Mouse (Mus musculus) limb, embryonic 14.5 days (tissue): ENCODE results near the gene Ptch2. TPM values are rescaled to one million over a fixed set of nuclear protein-coding genes. Genes with fewer than 3 reads are reported as not detected.

Source experiments
- ATAC-seq: fragments of 200-750 bp; cut with Nextera tagmentation; 2 replicates; pipeline ENCODE4 v1.8.0; 2017; ENCODE audit warnings: low read depth, moderate number of reproducible peaks, moderate TSS enrichment; ENCODE audit not compliant: low FRiP score
- DNase-seq: peaks from one replicate; pipeline ENCODE4 v3.0.0-alpha.2; 2015; ENCODE audit warnings: low spot score
- H3K27ac ChIP-seq: fragments of 300-500 bp; sonication (generic); replicated peaks from 2 replicates; pipeline ENCODE4 v1.5.1; 2014; ENCODE audit warnings: low read depth, mild to moderate bottlenecking, low read length, moderate library complexity, mixed read lengths
- H3K27me3 ChIP-seq: fragments of 300-500 bp; sonication (generic); 2 replicates; pipeline ENCODE4 v1.6.1; 2014; ENCODE audit warnings: low read length, mixed read lengths; ENCODE audit not compliant: control insufficient read depth, insufficient read depth
- H3K36me3 ChIP-seq: fragments of 300-500 bp; sonication (generic); 2 replicates; pipeline ENCODE4 v1.6.1; 2014; ENCODE audit warnings: mild to moderate bottlenecking, low read length, moderate library complexity, mixed read lengths; ENCODE audit not compliant: control insufficient read depth, insufficient read depth
- H3K4me1 ChIP-seq: fragments of 300-500 bp; sonication (generic); 2 replicates; pipeline ENCODE4 v1.6.1; 2014; ENCODE audit warnings: antibody characterized with exemption, low read length, mixed read lengths; ENCODE audit not compliant: control insufficient read depth, insufficient read depth
- H3K4me2 ChIP-seq: fragments of 300-500 bp; sonication (generic); replicated peaks from 2 replicates; pipeline ENCODE4 v1.6.1; 2014; ENCODE audit warnings: low read depth, mild to moderate bottlenecking, low read length, moderate library complexity; ENCODE audit not compliant: severe bottlenecking
- H3K4me3 ChIP-seq: fragments of 300-500 bp; sonication (generic); replicated peaks from 2 replicates; pipeline ENCODE4 v1.5.1; 2014; ENCODE audit warnings: low read length
- H3K9ac ChIP-seq: fragments of 300-500 bp; sonication (generic); 2 replicates; pipeline ENCODE4 v1.6.1; 2014; ENCODE audit warnings: mild to moderate bottlenecking, low read depth, low read length, moderate library complexity; ENCODE audit not compliant: severe bottlenecking
- H3K9me3 ChIP-seq: fragments of 300-500 bp; sonication (generic); 2 replicates; pipeline ENCODE4 v1.6.1; 2016; ENCODE audit warnings: low read length; ENCODE audit not compliant: control insufficient read depth
- POLR2A ChIP-seq: fragments of 200-500 bp; IDR thresholded peaks from 2 replicates; pipeline ENCODE4 v1.8.0; 2012; ENCODE audit warnings: inconsistent platforms, mild to moderate bottlenecking, moderate library complexity, borderline replicate concordance; ENCODE audit not compliant: insufficient read depth, insufficient read length; ENCODE audit errors: extremely low read depth
- WGBS: fragments of 180-500 bp; shearing (Covaris S2); extraction: QIAGEN DNeasy Blood & Tissue Kit; methylation state at CpG from one replicate; pipeline ENCODE4 v1.1.7; 2014; 5-methylcytosine and 5-hydroxymethylcytosine counted together
- polyA plus RNA-seq, 2 experiments: library from polyadenylated mRNA; depleted of rRNA in 1 of 2; stranded (reverse) in 1 of 2; unstranded in 1 of 2; fragments of >200 nt; fragmentation: Nextera tagmentation in 1 of 2; extraction: Ambion mirVana in 1 of 2; gene quantifications; 2 replicates each; pipeline versions ENCODE4 v1.2.1 to v1.2.3; 2012 to 2014

The Ptch2 gene
- polyA plus RNA-seq, 2 experiments, result 11.2 to 24.0 TPM

- no peak for DNase-seq
- no peak overlapping the region for H3K9ac ChIP-seq
- no peak for ATAC-seq
- no peak overlapping the region for H3K4me3 ChIP-seq
- no peaks in the 10 kb centered on the region for H3K4me1 ChIP-seq
- WGBS, result 87% methylated on average over 13 of the region's 13 CpGs
- peaks cover 54% of the 10 kb centered on the region for H3K36me3 ChIP-seq
- H3K9me3 ChIP-seq, result no peaks in the 10 kb centered on the region
- no peak overlapping the region for H3K27ac ChIP-seq
- H3K27me3 ChIP-seq, result no peaks in the 10 kb centered on the region
- H3K4me2 ChIP-seq, result no peak overlapping the region
- TF ChIP-seq POLR2A, result no peak
These were observed 14.4 kb downstream of the Ptch2 start for GRCm38 (mm10) chr4:117110249-117110648.

GRCm38 (mm10) chr4:117110985-117111384, 15.1 kb downstream of the Ptch2 start:
- no peak for ATAC-seq
- Histone ChIP-seq H3K27me3 (no peaks in the 10 kb centered on the region), H3K9me3 (no peaks in the 10 kb centered on the region), H3K4me2 (no peak overlapping the region), H3K4me1 (no peaks in the 10 kb centered on the region), H3K27ac (no peak overlapping the region), H3K4me3 (no peak overlapping the region), H3K36me3 (peaks cover 56% of the 10 kb centered on the region), H3K9ac (no peak overlapping the region)
- WGBS, result 94% methylated on average over 10 of the region's 11 CpGs
- no peak for DNase-seq
- no peak for TF ChIP-seq POLR2A

- no peak for TF ChIP-seq POLR2A
- 79% methylated on average over 1 of the region's 1 CpGs for WGBS
- H3K9me3 ChIP-seq, result no peaks in the 10 kb centered on the region
- peaks cover 54% of the 10 kb centered on the region for H3K36me3 ChIP-seq
- DNase-seq (no peak), ATAC-seq (no peak)
- H3K27ac ChIP-seq, result no peak overlapping the region
- no peak overlapping the region for H3K9ac ChIP-seq
- H3K4me3 ChIP-seq, result no peak overlapping the region
- H3K27me3 ChIP-seq, result no peaks in the 10 kb centered on the region
- H3K4me1 ChIP-seq, result no peaks in the 10 kb centered on the region
- H3K4me2 ChIP-seq, result no peak overlapping the region
These were observed 17.4 kb downstream of the Ptch2 start for GRCm38 (mm10) chr4:117113237-117113636.

- 75% methylated on average over 5 of the region's 5 CpGs for WGBS
These were observed 19.7 kb downstream of the Ptch2 start for GRCm38 (mm10) chr4:117115592-117115991.

GRCm38 (mm10) chr4:117117931-117118330, 22.1 kb downstream of the Ptch2 start:
- Histone ChIP-seq H3K4me3 (no peak overlapping the region), H3K9me3 (no peaks in the 10 kb centered on the region), H3K4me1 (peaks cover 4% of the 10 kb centered on the region), H3K27me3 (no peaks in the 10 kb centered on the region), H3K36me3 (peaks cover 23% of the 10 kb centered on the region), H3K4me2 (no peak overlapping the region), H3K27ac (no peak overlapping the region), H3K9ac (no peak overlapping the region)
- TF ChIP-seq POLR2A, result no peak
- DNase-seq (no peak), ATAC-seq (no peak)
- WGBS, result 89% methylated on average over 7 of the region's 7 CpGs

More at GRCm38 (mm10) chr4:117115592-117115991, 19.7 kb downstream of the Ptch2 start:
- Histone ChIP-seq H3K4me3 (no peak overlapping the region), H3K36me3 (peaks cover 32% of the 10 kb centered on the region), H3K9me3 (no peaks in the 10 kb centered on the region), H3K9ac (no peak overlapping the region), H3K27ac (no peak overlapping the region), H3K27me3 (no peaks in the 10 kb centered on the region), H3K4me2 (no peak overlapping the region), H3K4me1 (peaks cover 4% of the 10 kb centered on the region)
- no peak for TF ChIP-seq POLR2A
- DNase-seq, result no peak
- no peak for ATAC-seq

- DNase-seq, result no peak
- TF ChIP-seq POLR2A, result no peak
- peak overlapping the region; percentile 100 for H3K4me2 ChIP-seq
- H3K27me3 ChIP-seq, result no peaks in the 10 kb centered on the region
- no peak for ATAC-seq
- H3K4me3 ChIP-seq, result peak overlapping the region; percentile 68
- peaks cover 12% of the 10 kb centered on the region for H3K36me3 ChIP-seq
- H3K4me1 ChIP-seq, result peaks cover 7% of the 10 kb centered on the region
- H3K9ac ChIP-seq, result peak overlapping the region; percentile 69
- H3K27ac ChIP-seq, result peak overlapping the region; percentile 86
- no peaks in the 10 kb centered on the region for H3K9me3 ChIP-seq
- 73% methylated on average over 5 of the region's 5 CpGs for WGBS
These were observed 23.8 kb downstream of the Ptch2 start for GRCm38 (mm10) chr4:117119636-117120035.
